ENCODE assay signal across 25 mouse cellular contexts in the genomic region with DNA sequence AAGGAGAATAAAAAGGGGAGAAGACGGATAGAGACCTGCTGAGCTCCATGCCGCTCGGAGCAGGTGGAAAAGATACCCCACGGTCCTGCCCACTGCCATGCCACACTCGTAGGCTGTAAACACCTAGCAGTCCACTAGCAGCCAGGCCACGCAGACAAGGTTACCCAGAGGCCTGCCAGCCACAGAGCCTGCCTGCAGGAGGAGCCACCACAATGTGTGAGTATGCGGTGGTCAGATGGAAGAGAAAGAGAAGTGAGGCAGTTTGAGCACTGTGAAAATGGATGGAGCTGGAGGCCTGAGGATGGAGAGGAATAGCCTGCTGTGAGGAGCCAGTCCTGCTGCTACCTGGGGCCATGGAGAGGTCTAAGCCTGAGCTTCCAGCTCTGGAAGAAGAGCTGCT.
DNase-seq lines count a peak whose midpoint lies in the region; ATAC-seq and TF ChIP-seq lines count a peak whose summit lies in the region.
"Had no signal": no experiment of that assay in that cellular context is flagged by ENCODE, and none has a peak within 500 bp of the region (broad histone marks: within the 10 kb centered on the region; RNA-seq: fewer than 3 reads in every experiment).

No protein-coding gene starts in this region.

- peaks cover 3% of the 10 kb centered on the region; the same call in 1 of the 2 replicates for H3K27me3 ChIP-seq in forebrain, embryonic 12.5 days
- no peaks in the 10 kb centered on the region for H3K27me3 ChIP-seq in forebrain, embryonic 14.5 days (replicated peaks; ENCODE audit: control insufficient read depth, insufficient read depth, low read length)
- no peaks in the 10 kb centered on the region for H3K27me3 ChIP-seq in midbrain, postnatal 0 days (ENCODE audit: insufficient read depth, low read length)
- H3K27me3 ChIP-seq in midbrain, embryonic 15.5 days (replicated peaks): no peaks in the 10 kb centered on the region
- H3K27me3 ChIP-seq in stomach, postnatal 0 days (ENCODE audit: control insufficient read depth, insufficient read depth, low read length): no peaks in the 10 kb centered on the region
- H3K27me3 ChIP-seq: embryonic facial prominence, embryonic 15.5 days; kidney, embryonic 15.5 days; limb, embryonic 15.5 days; Patski had no signal

- H3K36me3 ChIP-seq in forebrain, embryonic 12.5 days (replicated peaks): no peaks in the 10 kb centered on the region
- no peaks in the 10 kb centered on the region for H3K36me3 ChIP-seq in forebrain, embryonic 14.5 days (ENCODE audit: control insufficient read depth, insufficient read depth, low read length)
- no peaks in the 10 kb centered on the region for H3K36me3 ChIP-seq in midbrain, postnatal 0 days (ENCODE audit: insufficient read depth, low read length)
- H3K36me3 ChIP-seq in midbrain, embryonic 15.5 days (replicated peaks): no peaks in the 10 kb centered on the region
- H3K36me3 ChIP-seq in stomach, postnatal 0 days (ENCODE audit: control insufficient read depth, insufficient read depth, low read length): no peaks in the 10 kb centered on the region
- H3K36me3 ChIP-seq: embryonic facial prominence, embryonic 15.5 days; kidney, embryonic 15.5 days; limb, embryonic 15.5 days had no signal

- TF ChIP-seq CTCF in layer of hippocampus, adult 2 months (conservative IDR thresholded peaks at IDR 0.05): 0 out of 2 replicates have a peak, but pooled peaks have one; percentile 16
- peak; percentile 40; the same call in 1 of the 2 replicates for TF ChIP-seq CTCF in midbrain, postnatal 0 days (IDR thresholded peaks at IDR 0.05)
- TF ChIP-seq CTCF in stomach, postnatal 0 days (IDR thresholded peaks at IDR 0.05; ENCODE audit: low read depth): peak; percentile 56

- DNase-seq in forebrain, embryonic 14.5 days (ENCODE audit: low spot score): no peak
- DNase-seq in layer of hippocampus, adult 2 months (ENCODE audit: low spot score in 2 of 2): no peak
- DNase-seq in layer of hippocampus, adult 9-10 months (ENCODE audit: low spot score): no peak
- DNase-seq in midbrain, postnatal 0 days (ENCODE audit: low spot score): no peak
- no peak for DNase-seq in stomach, postnatal 0 days (ENCODE audit: low spot score)
- no peak for DNase-seq in cerebellum, adult 9-10 months
- DNase-seq: adrenal gland, postnatal 36 days; cerebellum, adult 11-12 months; cerebellum, postnatal 36 days; gastrocnemius, postnatal 14 days; heart, adult 2 months; heart, postnatal 4 days; kidney, adult 11 months; left cerebral cortex, postnatal 4 days; lung, adult 2 months; lung, postnatal 4 days; right cerebral cortex, postnatal 14 days had no signal

- no peak for TF ChIP-seq EP300 in stomach, postnatal 0 days (optimal IDR thresholded peaks at IDR 0.05)

- no peak overlapping the region for H3K4me3 ChIP-seq in forebrain, embryonic 12.5 days (replicated peaks)
- no peak overlapping the region for H3K4me3 ChIP-seq in forebrain, embryonic 14.5 days (ENCODE audit: low read depth, low read length)
- H3K4me3 ChIP-seq in layer of hippocampus, adult 2 months: no peak overlapping the region
- H3K4me3 ChIP-seq in midbrain, postnatal 0 days (ENCODE audit: low read depth, low read length): no peak overlapping the region
- no peak overlapping the region for H3K4me3 ChIP-seq in midbrain, embryonic 15.5 days
- no peak overlapping the region for H3K4me3 ChIP-seq in stomach, postnatal 0 days (ENCODE audit: low read depth, low read length)
- H3K4me3 ChIP-seq: embryonic facial prominence, embryonic 15.5 days; heart, adult 2 months; kidney, embryonic 15.5 days; limb, embryonic 15.5 days had no signal

- 80% methylated on average over 7 of the region's 7 CpGs for WGBS in forebrain, embryonic 12.5 days
- 82% methylated on average over 7 of the region's 7 CpGs for whole genome bisulfite sequencing in forebrain, embryonic 14.5 days
- WGBS in midbrain, postnatal 0 days: 79% methylated on average over 7 of the region's 7 CpGs
- WGBS in midbrain, embryonic 15.5 days: 83% methylated on average over 7 of the region's 7 CpGs
- 86% methylated on average over 7 of the region's 7 CpGs for WGBS in stomach, postnatal 0 days

- H3K4me2 ChIP-seq in forebrain, embryonic 12.5 days: no peak overlapping the region
- H3K4me2 ChIP-seq in forebrain, embryonic 14.5 days (ENCODE audit: low read length): no peak overlapping the region
- H3K4me2 ChIP-seq in midbrain, postnatal 0 days (ENCODE audit: low read depth, low read length, poor library complexity, severe bottlenecking): no peak overlapping the region
- no peak overlapping the region for H3K4me2 ChIP-seq in midbrain, embryonic 15.5 days
- H3K4me2 ChIP-seq in stomach, postnatal 0 days (replicated peaks; ENCODE audit: low read depth): no peak overlapping the region
- H3K4me2 ChIP-seq: embryonic facial prominence, embryonic 15.5 days; hindbrain, embryonic 14.5 days; kidney, embryonic 15.5 days; limb, embryonic 15.5 days had no signal

- H3K4me1 ChIP-seq in forebrain, embryonic 12.5 days: peaks cover 15% of the 10 kb centered on the region; the same call in 1 of the 2 replicates
- no peaks in the 10 kb centered on the region for H3K4me1 ChIP-seq in forebrain, embryonic 14.5 days (ENCODE audit: control insufficient read depth, insufficient read depth, low read length)
- no peaks in the 10 kb centered on the region for H3K4me1 ChIP-seq in midbrain, postnatal 0 days (ENCODE audit: insufficient read depth, low read length)
- 0 out of 2 replicates have a peak, but pooled peaks cover 4% of the 10 kb centered on the region for H3K4me1 ChIP-seq in midbrain, embryonic 15.5 days
- H3K4me1 ChIP-seq in stomach, postnatal 0 days (replicated peaks; ENCODE audit: control insufficient read depth, insufficient read depth): no peaks in the 10 kb centered on the region

- peak overlapping the region; percentile 7; the same call in 1 of the 2 replicates for H3K9ac ChIP-seq in forebrain, embryonic 12.5 days
- H3K9ac ChIP-seq in forebrain, embryonic 14.5 days (ENCODE audit: low read length): no peak overlapping the region
- no peak overlapping the region for H3K9ac ChIP-seq in midbrain, postnatal 0 days (replicated peaks; ENCODE audit: low read length, poor library complexity, severe bottlenecking)
- H3K9ac ChIP-seq in midbrain, embryonic 15.5 days: no peak overlapping the region
- no peak overlapping the region for H3K9ac ChIP-seq in stomach, postnatal 0 days (ENCODE audit: low read length)
- H3K9ac ChIP-seq: embryonic facial prominence, embryonic 15.5 days; hindbrain, embryonic 14.5 days; kidney, embryonic 15.5 days; limb, embryonic 15.5 days had no signal

- ATAC-seq in forebrain, embryonic 12.5 days (ENCODE audit: low FRiP score): no peak
- no peak for ATAC-seq in forebrain, embryonic 14.5 days
- no peak for ATAC-seq in midbrain, postnatal 0 days (ENCODE audit: low FRiP score)
- ATAC-seq in midbrain, embryonic 15.5 days (replicated peaks): no peak
- ATAC-seq in stomach, postnatal 0 days (ENCODE audit: low FRiP score, low TSS enrichment): no peak
- ATAC-seq: forebrain, embryonic 16.5 days; Patski had no signal

- no peak overlapping the region for H3K27ac ChIP-seq in forebrain, embryonic 12.5 days
- H3K27ac ChIP-seq in forebrain, embryonic 14.5 days (ENCODE audit: low read depth, low read length): no peak overlapping the region
- no peak overlapping the region for H3K27ac ChIP-seq in layer of hippocampus, adult 2 months
- no peak overlapping the region for H3K27ac ChIP-seq in midbrain, postnatal 0 days (ENCODE audit: low read depth, low read length)
- no peak overlapping the region for H3K27ac ChIP-seq in midbrain, embryonic 15.5 days
- no peak overlapping the region for H3K27ac ChIP-seq in stomach, postnatal 0 days (replicated peaks)
- H3K27ac ChIP-seq: embryonic facial prominence, embryonic 15.5 days; heart, adult 2 months; hindbrain, embryonic 14.5 days; kidney, embryonic 15.5 days; limb, embryonic 15.5 days had no signal

- no peaks in the 10 kb centered on the region for H3K9me3 ChIP-seq in forebrain, embryonic 12.5 days
- H3K9me3 ChIP-seq in forebrain, embryonic 14.5 days (replicated peaks; ENCODE audit: control insufficient read depth, low read length): no peaks in the 10 kb centered on the region
- no peaks in the 10 kb centered on the region for H3K9me3 ChIP-seq in midbrain, postnatal 0 days (ENCODE audit: low read length)
- H3K9me3 ChIP-seq in midbrain, embryonic 15.5 days: no peaks in the 10 kb centered on the region
- H3K9me3 ChIP-seq in stomach, postnatal 0 days (ENCODE audit: control insufficient read depth, low read length): no peaks in the 10 kb centered on the region
- H3K9me3 ChIP-seq: embryonic facial prominence, embryonic 15.5 days; kidney, embryonic 15.5 days; limb, embryonic 15.5 days had no signal
